Mouse (Mus musculus) lung, adult 18-20 months (tissue): ENCODE data around the gene Tnfrsf9.
A peak's percentile ranks its signal among the peaks of the same experiment; 100 is the strongest.
"Not testable (repeated sequence)": the region's sequence is repeated elsewhere in the genome, so short reads cannot be mapped to it uniquely, and the experiment has no call there.

Experiments used
- DNase-seq, 2 experiments: peaks; one replicate each; pipeline ENCODE4 v3.0.0; 2022; ENCODE audit warnings: mixed read lengths in 2 of 2

Gene Tnfrsf9

DNA sequence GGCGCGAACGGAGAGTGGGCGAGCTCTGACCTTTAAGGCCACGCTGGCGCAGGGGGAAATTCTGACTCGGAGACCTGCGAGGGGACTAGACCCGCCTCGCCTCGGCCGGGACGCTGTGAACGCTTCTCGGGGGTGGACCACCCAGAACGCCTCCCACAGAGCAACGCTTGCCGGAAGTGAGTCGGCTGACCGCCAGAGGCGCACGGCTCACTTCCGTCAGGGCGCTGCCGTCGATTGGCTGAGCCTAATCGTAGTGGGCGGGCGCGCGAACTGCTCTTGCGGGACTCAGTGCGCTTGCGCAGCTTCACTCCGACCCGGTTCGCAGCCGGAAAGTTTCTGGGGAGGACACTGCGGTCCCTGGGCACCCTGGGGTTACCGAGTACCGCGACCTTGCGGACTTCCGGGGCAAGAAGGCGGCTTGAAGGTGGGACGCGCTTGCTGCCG lies at the start of gene Tnfrsf9, which contains the start of gene Park7:
Gene Tnfrsf9, plus strand, starts transcription at position 273 of the 444 bp plus-strand sequence.
Gene Park7, minus strand, starts transcription at position 148 of the 444 bp plus-strand sequence.
- DNase-seq, result peak; percentile 97 to 98

DNA sequence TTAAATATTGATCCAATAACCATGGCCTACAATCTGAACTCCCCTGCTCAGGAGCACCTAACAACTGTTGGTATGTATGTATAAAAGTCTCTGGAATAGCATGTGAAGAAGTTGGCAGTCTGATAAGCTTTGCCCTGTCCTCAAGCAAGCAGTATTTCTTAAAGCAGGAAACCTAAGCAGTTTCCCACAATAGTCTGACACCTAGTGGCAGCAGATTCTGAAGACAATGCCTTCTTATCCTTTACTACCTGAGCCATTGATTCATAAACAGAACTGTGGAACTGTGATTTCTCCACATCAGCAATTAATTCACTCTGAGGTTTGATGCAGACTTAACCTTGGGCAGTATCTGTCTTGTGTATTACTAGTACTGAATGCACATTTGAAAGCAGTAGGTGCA lies 49.0 kb upstream of the Tnfrsf9 start:
- DNase-seq, result no peak

DNA sequence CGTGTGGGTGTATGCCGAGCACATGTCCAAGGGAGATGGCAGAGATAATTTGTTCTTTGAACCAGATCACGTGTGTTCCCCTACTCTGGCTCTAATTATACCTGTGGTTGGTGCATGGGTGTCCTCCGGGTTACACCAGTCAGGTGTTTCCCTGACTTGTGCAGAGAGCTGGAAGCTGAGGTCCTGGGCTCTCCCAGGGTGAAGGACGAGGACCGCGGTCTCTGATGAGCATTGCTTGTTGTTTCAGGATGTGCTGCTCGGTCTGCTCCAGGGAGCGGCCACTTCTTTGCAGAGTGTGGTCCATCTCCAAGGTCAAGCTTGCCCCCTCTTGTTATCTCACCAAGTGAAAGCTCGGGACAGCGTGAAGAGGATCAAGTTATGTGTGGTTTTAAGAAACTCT lies 48.3 kb upstream of the Tnfrsf9 start:
- DNase-seq, result no peak

DNA sequence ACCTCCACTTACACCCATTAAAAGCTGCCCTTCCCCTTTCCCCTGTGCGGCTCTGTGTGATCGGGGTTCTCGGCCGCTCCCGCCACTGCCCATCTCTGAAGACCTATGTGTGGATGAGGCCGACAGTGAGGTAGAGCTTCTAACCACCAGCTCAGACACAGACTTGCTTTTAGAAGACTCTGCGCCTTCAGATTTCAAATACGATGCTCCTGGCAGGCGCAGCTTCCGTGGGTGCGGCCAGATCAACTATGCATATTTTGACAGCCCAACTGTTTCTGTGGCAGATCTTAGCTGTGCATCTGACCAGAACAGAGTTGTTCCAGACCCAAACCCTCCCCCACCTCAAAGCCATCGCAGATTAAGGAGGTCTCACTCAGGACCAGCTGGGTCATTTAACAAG lies 47.9 kb upstream of the Tnfrsf9 start:
- DNase-seq, result no peak

DNA sequence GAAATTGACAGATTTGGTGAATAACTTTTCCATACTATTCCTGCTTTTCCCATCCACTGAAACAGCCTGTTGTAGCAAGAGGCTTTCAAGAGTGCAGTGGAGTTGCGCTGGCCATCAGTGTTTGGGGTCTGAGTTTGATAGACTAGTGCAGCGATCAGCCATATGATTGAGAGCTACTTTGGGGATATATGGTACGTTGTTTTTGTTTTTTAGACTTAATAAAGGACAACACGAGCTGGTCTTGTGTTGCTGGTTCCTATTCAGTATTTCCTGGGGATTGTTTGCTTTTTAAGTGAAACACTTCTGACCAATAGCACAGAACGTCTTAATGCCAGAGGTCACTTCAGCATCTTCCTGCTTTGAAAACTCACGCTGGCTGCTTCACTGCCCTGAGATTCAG lies 46.2 kb upstream of the Tnfrsf9 start:
- DNase-seq, result no peak

DNA sequence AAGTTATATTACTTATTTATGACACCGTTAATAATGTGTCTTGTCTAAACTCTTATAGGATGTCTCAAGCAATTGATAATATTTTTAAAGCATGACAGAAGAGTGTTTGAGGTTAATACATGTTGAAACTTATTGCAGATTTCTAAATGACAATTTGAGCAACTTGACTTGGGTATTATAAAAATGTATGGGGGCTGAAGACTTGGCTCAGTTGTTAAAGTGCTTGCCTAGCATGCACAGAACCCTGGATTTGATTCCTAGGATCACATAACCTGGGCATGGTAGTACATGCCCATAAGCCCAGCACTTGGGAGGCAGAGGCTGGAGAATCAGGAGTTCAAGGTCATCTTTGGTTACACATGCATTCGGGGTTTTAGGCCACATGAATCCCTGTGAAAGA lies 45.5 kb upstream of the Tnfrsf9 start:
- no peak for DNase-seq

DNA sequence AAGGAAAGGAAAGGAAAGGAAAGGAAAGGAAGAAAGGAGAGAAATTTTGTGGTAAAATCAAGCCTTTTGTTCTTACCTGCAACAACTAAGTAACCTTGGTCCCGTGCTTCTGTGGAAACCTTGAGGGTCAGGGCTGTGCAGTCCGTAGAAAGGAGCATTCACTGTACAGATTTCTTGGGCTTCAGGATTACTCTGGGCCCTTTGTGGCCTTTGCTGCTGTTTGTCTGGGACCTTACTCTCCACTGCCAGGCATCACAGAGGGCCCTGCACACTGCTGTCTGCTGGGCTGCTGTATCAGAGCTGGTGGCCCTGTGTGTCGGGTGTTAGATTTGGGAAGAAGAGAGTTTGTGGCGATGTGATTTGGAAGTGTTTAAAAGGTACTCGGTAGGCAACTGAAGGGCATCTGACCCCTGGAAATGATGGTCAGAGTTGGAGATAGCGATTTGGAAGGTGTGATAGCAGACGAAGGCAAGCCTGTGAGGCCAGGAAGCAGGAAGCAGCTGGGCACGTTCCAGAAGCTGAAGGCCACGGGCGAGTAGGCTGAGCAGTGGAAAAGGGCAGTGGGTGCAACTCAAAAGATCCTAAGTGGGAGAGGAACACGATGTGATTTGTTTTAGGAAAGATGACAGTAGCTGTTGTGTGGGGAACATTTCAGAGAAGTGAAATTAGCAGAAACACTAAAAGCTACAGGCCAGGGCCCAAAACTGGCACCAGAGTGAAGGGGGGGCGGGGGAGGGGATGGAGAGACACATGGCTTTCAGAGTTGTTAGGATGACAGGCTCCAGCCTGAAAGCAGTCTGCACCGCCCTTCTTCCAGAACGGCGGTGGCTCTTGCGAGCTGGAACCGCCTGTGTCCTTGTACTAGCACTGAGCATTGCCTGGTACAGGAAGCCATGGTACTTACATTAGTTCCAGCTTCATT lies 44.8 kb upstream of the Tnfrsf9 start:
- no peak for DNase-seq

DNA sequence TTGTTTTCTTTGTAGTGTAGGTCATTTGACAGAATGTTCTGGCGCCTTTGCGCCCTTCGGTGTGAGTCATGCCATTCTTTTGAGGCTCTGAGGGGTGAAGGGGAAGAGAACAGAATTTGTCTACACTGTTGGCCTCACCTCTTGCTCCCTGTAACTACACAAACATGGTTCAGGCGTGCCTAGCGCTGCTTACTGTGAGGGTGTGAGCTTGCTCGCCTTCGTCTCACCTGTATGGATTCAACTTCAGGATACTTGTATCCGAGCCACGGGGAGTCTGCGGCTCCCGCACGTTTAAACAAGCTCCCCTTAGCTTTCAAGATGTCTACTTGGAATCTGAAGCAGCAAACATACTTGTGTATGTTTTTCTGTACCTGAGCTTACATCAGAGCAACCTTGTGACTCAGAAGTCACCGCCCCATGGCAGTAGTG lies 43.4 kb upstream of the Tnfrsf9 start:
- peak; percentile 81 to 85 for DNase-seq

DNA sequence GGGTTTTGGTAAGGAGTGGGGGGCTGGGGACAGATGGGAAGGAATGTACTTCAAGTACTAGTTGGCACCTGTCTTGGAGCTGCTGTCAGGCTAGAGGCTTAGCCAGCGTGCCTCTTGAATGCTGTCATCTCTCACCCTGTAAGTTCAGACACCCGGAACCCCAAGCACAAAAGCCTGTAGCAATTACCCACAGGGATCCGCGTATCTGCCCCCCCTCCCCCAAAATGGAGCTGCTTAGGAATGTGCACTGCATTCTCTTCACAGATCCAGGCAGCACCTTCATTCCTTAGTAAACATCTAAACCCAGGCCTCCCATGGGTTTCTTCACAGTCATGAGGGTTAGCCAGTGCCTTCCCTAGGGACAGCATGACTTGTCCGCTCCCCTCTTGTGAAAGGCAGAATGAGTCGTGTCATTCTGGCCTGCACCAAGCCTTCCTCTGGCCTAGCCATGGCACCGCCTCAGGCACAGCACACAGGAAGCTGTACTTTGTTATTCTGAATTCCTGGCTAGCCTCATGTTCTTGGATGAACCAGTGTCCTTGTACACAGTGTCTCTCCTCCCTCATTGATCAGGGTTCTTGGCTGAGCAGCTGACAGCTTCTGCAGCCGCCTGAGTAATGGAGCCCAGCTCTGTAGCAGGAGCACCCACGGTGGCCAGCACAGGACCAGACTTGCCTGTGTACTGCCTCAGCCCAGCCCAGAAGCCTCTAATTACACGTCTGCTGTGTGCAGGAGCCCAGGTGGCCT lies 42.8 kb upstream of the Tnfrsf9 start:
- peak; percentile 67 to 79 for DNase-seq

DNA sequence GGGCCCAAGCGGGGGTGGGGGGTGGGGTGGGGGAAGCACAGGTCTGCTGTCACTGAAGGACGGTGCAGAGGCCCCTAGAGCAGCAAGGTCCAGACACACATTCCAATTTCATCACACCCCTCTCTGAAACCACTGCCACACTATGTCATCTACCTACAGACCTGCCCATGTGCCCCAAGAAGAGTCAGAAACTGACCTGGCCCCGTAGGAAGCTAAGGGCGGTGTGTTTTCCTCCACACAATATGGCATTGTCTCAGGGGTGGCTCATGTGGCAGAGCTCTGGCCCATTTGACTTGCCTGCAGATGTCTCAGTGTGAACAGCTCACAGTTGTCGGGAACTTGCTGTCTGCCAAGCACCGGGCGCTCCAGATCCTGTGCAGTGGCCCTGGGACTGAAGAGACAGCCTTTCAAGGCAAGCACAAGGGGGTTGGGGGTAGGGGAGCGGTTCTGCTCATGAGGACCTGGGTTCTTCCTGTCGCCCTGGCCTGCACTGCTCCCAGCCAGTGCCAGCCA lies 42.2 kb upstream of the Tnfrsf9 start:
- DNase-seq, result peak in 1 of 2 experiments; percentile 30

DNA sequence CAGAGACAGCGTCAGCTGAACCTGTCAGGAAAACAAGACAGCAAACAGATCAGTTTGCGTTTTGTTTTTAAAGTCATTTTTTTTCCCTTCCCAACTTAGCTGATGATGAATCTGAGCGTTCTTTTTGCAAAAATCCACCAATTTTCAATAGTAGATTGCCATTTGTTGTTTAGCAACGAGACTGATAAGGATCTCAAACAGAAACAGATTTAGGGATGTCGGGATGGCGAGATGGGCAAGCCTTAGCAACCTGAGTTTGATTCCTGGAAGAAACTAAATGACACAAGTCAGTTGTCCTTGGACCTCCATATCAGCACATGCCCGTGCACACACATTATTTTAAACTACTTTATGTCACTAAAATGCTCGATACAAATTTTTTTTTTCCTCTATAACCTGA lies 41.7 kb upstream of the Tnfrsf9 start:
- no peak for DNase-seq

DNA sequence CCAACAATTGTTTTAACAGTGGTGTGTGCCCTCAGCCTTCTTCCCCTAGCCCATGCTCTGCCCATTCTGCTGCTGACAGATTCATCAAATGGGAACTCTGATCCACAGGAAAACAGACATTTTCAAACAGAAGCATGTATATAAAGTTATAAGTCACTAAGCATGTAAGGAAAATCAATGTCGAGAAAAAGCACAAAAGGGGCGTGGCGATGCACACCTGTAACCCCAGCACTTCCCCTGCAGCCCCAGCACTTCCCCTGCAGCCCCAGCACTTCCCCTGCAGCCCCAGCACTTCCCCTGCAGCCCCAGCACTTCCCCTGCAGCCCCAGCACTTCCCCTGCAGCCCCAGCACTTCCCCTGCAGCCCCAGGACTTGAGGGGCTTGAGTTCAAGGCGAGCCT lies 39.9 kb upstream of the Tnfrsf9 start:
- not testable (repeated sequence) for DNase-seq

DNA sequence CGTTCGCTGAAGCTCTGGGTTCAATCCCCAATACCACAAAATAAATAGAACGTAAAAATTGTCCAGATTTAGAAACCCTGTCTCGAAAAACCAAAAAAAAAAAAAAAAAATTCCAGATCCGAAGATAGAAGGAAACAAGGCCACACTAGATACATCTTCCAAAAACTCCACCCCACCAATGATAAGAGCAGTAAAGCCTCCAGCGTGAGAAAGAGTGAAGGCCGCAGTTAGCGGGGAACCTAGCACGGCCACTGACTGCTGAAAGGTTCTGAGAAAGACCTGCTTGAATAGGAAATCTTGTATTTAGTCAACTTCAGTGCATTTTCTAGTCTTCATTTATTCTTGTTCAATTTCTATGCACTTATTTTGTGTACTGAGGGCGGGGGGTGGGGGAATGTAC lies 39.0 kb upstream of the Tnfrsf9 start:
- DNase-seq, result no peak

DNA sequence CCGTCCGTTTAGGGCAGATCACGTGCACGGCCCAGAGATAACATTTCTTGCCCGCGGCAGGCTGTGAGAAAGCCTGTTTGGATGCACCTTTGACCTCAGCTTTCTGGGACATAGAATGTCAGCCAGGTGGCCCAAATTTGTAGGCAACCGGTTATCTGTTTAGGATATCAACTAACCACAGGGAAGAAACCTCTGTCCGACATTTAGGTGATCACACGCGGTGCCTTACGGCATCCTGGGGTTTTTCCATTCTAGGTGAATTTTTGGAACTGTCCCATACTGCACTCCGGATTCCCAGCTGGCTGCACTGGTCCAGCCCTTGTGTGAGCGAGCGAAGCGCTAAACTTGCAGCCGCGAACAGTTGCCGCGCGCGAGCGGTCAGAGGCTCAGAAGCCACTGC lies 34.7 kb upstream of the Tnfrsf9 start:
- DNase-seq, result no peak

DNA sequence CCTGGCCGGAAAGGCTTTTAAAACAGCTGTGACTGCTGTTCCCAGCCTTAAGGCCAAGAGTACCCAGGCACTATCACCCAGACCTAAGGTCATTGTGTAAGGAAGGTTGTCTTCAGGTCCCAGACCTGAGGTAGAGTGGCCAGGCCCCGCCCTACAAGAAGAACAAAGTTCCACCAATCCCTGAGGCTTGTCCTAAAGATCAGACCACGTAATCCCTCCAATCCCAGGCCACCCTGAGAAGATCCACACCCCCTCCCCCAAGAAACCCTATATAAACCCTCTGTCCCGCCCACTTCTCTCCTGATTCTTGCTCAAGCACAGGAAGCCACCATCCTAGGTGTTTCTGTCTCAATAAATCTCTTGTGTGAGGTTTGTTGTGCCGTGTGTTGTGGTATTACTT lies 34.0 kb upstream of the Tnfrsf9 start:
- no peak for DNase-seq

DNA sequence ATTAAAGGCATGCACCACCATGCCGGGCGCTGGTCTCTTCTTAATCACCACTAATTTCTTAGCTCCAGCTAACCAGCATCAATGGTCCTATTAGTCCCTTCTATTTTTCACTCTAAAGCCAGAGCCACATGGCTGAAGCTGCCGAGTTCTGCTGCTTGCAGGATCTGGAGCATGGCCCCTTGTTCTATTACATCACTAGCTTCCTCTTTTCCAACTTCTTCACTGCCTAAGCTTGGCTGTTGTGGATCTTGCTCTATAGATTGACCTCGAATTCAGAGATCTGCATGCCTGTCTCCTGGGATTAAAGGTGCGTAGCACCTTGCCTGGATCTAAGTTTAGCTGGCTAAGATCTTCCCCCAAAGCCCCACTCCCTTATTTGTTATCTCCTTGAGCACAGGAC lies 31.7 kb upstream of the Tnfrsf9 start:
- DNase-seq, result no peak

DNA sequence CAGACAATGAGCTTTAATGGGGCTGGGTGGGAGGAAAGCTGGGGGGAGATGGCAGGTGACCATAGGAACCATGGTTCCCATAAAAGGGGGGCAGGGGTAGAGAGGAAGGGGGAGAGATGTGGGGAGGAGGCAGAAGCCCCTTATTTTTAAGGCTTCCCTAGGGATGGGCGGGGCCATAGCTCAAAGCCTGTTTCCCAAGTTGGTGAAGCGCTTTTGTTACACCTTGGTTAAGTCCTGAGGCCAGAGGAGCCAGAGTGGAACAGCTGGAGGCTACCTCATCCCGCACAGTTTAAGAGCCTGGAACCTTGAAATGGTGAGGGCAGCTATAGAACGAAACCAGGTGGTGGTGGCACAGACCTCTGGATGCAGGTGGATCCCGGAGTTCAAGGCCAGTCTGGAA lies 26.5 kb upstream of the Tnfrsf9 start:
- no peak for DNase-seq

DNA sequence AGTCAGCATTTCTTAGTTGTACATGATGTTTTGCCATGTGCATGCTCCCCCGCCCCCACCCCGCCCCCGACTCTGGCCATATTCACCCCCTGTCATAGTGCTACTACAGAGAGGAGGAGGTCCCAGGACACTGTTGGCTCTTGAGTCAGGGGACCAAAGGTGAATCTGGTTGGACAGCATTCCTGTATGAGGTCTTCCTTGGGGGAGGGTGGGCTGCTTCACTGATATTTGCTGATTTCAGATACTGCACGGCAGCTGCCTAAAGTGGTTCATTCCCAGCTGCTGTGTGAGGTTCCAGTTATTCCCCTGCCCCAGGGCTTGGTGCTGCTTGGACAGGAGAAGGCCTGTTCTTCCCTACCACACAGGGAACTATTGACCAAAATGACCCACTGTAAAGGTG lies 25.9 kb upstream of the Tnfrsf9 start:
- DNase-seq, result no peak

DNA sequence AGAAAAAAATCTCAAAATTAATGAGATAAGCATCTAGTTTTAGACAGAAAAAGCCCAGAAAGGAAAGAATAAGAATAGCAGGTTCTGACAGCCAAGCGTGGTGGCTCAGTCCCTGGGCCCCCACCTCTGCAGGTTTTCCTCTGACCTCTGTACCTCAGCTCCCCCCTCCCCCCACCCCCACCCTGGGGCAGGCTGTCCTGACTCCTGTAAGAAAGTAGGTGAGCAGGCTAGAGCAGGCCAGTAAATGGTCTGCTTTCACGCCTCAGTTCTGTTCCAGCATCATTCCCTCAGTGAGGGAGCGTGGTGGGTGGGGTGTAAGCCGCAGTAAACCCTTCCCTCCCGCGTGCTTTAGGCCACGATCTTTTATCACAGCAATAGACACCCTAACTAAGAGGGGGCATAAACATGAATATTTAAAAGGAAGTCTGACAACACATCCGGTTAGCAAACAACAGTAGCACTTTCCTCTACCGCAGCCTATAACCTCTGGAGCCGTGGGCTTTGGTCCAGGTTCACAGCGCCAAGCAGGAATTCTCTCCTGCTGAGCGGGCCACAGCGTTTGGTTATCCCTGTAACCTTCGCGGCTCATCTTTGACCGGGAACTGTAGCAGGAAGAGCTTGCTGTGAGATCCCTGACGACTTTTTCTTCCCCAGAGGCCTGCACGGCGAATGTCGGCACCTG lies 24.9 kb upstream of the Tnfrsf9 start:
- no peak for DNase-seq

DNA sequence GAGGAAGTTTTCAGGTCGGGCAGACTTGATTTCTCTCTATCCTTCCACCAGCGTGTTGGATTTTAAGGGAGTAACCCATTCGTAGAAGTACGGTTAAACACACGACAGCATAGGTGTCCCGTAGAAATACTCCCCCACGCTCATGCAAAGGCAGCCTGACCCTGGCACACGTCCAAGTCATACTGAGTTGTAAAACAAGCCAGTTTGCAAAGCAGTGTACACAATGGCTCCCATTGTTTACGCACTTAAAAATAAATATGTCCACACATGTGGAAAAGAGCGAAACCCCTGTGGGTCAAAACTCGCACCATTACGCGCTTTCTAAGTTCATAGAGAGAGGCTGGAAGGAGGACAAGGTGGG lies 24.4 kb upstream of the Tnfrsf9 start:
- peak; percentile 37 to 65 for DNase-seq

DNA sequence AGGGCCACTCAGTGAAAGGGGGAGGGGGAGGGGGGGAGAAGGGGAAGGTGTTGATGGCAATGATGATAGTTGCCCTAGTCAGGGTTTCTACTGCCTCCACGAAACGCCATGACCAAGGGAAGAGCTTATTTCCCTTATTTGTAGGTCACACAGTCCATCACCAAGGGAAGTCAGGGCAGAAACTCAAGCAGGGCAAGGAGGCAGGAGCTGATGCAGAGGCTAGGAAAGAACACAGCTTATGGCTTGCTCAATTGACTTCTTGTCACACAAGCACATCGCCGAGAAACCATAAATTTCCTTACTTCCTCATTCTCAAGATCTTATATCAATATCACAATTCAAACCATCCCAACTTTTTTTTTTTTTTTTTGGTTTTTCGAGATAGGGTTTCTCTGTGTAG lies 23.1 kb upstream of the Tnfrsf9 start:
- no peak for DNase-seq

DNA sequence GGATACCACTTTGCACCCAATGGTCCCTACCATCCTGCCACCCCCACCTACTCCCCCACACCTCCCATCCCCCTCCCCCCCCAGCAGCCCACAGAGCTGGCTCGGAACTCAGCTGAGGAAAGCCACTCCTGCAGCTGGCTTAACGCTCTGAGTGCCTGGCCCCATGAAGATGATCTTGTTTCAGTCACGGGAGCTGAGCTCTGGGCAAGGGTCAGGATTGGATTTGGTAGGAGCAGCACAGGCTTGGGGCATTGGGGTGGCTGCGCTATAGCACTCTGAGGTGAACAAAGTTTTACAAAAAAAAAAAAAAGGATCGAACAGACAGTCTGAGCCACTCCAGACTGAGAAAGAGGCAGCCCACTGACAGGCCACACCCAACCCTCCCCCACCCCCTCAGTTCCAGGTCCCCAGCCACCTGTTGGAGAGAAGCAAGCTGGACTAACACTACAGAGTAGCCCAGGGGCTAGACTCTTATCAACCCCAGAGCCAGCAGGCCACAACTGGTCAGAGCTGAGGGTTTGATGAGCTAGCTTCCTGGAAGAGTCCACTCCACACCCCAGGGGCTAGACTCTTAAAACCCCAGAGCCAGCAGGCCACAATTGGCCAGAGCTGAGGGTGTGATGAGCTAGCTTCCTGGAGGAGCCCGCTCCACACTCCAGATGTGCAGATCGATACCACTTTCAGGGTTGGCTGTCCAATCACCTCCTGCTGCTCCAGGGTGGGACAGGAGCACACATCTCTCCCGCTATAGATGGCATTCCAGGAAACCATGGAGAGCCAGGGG lies 19.5 kb upstream of the Tnfrsf9 start:
- no peak for DNase-seq
